Comparison of ENCODE assay signal across 40 mouse cellular contexts in genomic region chr2:11579399-11579798, GRCm38 (mm10). TPM values are rescaled to one million over a fixed set of nuclear protein-coding genes. Genes with fewer than 3 reads are reported as not detected.
"Had no signal": no experiment of that assay in that cellular context is flagged by ENCODE, and none has a peak within 500 bp of the region (broad histone marks: within the 10 kb centered on the region; RNA-seq: fewer than 3 reads in every experiment).

No protein-coding gene starts in this region.

- H3K27me3 ChIP-seq: heart, embryonic 13.5 days; heart, embryonic 15.5 days; intestine, embryonic 15.5 days; limb, embryonic 12.5 days; liver, embryonic 13.5 days; liver, embryonic 15.5 days had no signal

- DNase-seq: gastrocnemius, postnatal 14 days; gastrocnemius, postnatal 36 days; heart, adult 2 months; heart, postnatal 14 days; heart, postnatal 36 days; kidney, adult 18-20 months; kidney, adult 8-10 months; kidney, postnatal 10 days; kidney, postnatal 25 days; kidney, postnatal 4 days; layer of hippocampus, adult 9-11 months; liver; liver, embryonic 13.5 days; liver, postnatal 0 days had no signal

- H3K4me1 ChIP-seq: heart, embryonic 13.5 days; heart, embryonic 15.5 days; intestine, embryonic 15.5 days; limb, embryonic 10.5 days; limb, embryonic 12.5 days; liver, embryonic 13.5 days; liver, embryonic 15.5 days had no signal

- H3K4me3 ChIP-seq: heart, adult 2 months; heart, embryonic 13.5 days; heart, embryonic 15.5 days; intestine, embryonic 15.5 days; left cerebral cortex, adult 2 months; limb, embryonic 10.5 days; limb, embryonic 12.5 days; liver, embryonic 13.5 days; liver, embryonic 15.5 days had no signal

- H3K4me2 ChIP-seq: heart, embryonic 11.5 days; heart, embryonic 13.5 days; heart, embryonic 15.5 days; hindbrain, embryonic 14.5 days; intestine, embryonic 15.5 days; limb, embryonic 12.5 days; liver, embryonic 11.5 days; liver, embryonic 13.5 days; liver, embryonic 15.5 days had no signal

- H3K36me3 ChIP-seq: intestine, embryonic 15.5 days had no signal

- ATAC-seq: hindbrain, embryonic 16.5 days; inflammation-experienced regulatory T-cells, adult 6 months; intestine, embryonic 15.5 days; intestine, postnatal 0 days; liver, postnatal 0 days had no signal

- H3K9ac ChIP-seq: heart, embryonic 13.5 days; heart, embryonic 15.5 days; hindbrain, embryonic 14.5 days; intestine, embryonic 15.5 days; limb, embryonic 12.5 days; liver, embryonic 13.5 days; liver, embryonic 15.5 days; liver, postnatal 0 days had no signal

- H3K27ac ChIP-seq: heart, adult 2 months; heart, embryonic 13.5 days; heart, embryonic 15.5 days; hindbrain, embryonic 14.5 days; intestine, embryonic 15.5 days; left cerebral cortex, adult 2 months; limb, embryonic 10.5 days; limb, embryonic 12.5 days; liver, embryonic 13.5 days; liver, embryonic 15.5 days had no signal

- H3K9me3 ChIP-seq: heart, embryonic 13.5 days; heart, embryonic 15.5 days; intestine, embryonic 15.5 days; limb, embryonic 10.5 days; limb, embryonic 12.5 days; liver, embryonic 13.5 days; liver, embryonic 15.5 days had no signal

RNA-seq across cellular contexts. Expression of gene Gm17490, which starts 46.7 kb away (rescaled TPM):
- total RNA-seq: gastrocnemius, adult 18-20 months; gastrocnemius, adult 8-10 months; gastrocnemius, postnatal 14 days; gastrocnemius, postnatal 36 days; heart, adult 2 months; heart, postnatal 14 days; heart, postnatal 36 days; hematopoietic stem cell, adult 5-6 weeks; layer of hippocampus, adult 8-10 months; layer of hippocampus, postnatal 25 days; left cerebral cortex, adult 2 months; left cerebral cortex, postnatal 14 days; left cerebral cortex, postnatal 36 days had no signal
- polyA plus RNA-seq: gonadal fat pad, adult 2 months; heart, adult 2 months; heart, embryonic 11.5 days; heart, embryonic 13.5 days; heart, embryonic 15.5 days; heart, postnatal 0 days; hindbrain, embryonic 11.5 days; hindbrain, embryonic 14.5 days; hindbrain, embryonic 16.5 days; inflammation-experienced regulatory T-cells, adult 6 months; intestine, embryonic 15.5 days; intestine, postnatal 0 days; kidney, embryonic 14.5 days; kidney, embryonic 16.5 days; limb, embryonic 10.5 days; limb, embryonic 12.5 days; limb, embryonic 14.5 days; liver, embryonic 11.5 days; liver, embryonic 13.5 days; liver, embryonic 15.5 days; liver, postnatal 0 days had no signal
